Mouse (Mus musculus): ENCODE data around the gene Sec24a.
"Not testable (repeated sequence)": the region's sequence is repeated elsewhere in the genome, so short reads cannot be mapped to it uniquely, and the experiment has no call there.

The Sec24a gene

DNA sequence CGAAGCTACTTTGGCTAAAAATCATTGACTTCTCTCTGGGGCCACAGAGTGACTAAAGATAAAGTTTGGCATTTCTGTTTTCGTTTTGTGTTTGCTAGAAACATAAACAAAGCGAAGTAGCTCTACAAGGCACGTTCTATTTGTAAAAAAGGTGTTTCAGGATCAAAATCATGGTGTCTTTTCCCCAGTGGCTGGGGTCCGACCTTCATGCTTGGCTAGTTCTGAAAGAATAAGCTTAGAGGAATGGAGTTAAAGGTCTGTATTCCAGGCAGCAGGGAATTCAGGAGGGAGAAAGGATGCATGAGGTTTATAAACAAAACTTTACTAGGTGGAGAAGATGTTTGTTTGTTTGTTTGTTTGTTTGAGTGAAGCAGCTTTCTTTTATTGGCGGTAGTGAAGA is 74.1 kb downstream of the Sec24a start:
- in situ Hi-C loops (cut with MboI, MseI): loop anchor here (5.0 to 25.0 kb wide), 3 partner anchors 47 to 852 kb away; partner anchors contain the start of genes Nhp2 (in 1 of the 2), Zfp354c (in 1 of the 2) and Zfp879 (in 1 of the 2)

DNA sequence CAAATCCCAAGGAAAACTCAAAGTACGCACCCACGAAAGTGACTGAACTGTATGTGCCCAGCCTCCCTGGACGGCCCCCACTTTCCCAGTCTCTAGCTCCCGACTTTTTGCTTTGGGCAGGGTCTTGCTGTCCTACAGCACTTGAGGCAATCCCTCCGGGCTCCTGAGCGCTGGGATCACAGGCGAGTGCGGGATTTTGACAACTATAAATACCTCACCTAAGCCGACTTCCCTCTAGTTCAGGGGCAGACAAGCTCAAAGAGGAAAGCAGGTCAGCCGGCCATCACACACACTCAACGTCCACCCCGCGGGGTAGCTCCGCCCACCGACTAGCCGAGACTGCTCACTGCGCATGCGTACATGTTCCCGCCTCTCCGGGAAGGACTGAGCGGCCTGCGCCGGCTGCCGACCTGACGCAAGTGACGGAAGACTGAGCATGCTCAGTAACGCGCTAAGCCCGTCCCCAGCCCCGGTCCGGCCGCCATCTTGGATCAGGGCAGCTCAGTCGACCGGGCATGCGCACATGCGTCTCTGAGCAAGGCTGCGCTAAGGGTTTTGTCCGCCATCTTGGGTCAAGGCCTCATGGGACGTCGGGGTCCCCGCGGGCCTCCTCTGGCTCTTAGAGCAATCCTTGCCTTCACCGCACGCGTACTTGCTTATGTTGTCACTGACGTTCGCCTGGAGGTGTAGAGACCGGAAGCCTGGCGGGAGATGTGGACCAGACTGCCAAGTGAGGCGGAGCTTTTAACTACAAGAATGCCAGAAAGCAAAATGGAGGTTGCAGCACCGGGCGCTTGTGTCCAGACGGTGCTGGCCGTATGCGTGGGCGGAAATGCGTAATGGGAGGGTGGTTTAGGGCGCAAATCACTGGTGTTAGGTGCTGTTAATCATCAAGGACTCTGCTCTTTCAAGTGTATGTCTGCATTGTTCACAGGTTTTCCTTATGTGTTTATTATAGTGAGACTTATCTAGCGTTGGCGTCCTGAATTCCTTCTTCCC is 74.8 kb downstream of the Sec24a start, which contains the start of gene 0610009B22Rik:
Gene 0610009B22Rik, minus strand, starts transcription at position 545 of the 999 bp plus-strand sequence.
- in situ Hi-C loops (cut with MboI, MseI): loop anchor here (5.0 to 25.0 kb wide), 3 partner anchors 46 to 851 kb away; partner anchors contain the start of genes Nhp2 (in 1 of the 2), Zfp354c (in 1 of the 2) and Zfp879 (in 1 of the 2)

DNA sequence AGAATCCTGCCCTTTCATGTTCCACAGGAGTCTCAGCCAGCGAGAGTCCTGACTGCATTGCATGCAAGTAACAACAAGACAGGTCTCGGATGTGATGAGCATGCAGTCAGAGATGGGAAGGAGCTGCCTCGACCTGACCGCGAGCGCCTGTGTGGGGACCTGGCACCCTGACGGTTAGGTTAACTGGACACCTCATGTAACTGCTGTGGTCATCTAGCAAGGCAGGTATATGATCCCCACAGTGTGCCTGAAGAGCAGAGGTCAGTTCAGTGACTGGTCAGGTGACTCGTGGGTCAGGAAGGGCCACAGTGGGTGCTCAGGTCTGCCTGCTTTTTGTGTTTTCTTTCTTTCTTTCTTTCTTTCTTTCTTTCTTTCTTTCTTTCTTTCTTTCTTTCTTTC is 81.5 kb downstream of the Sec24a start:
- in situ Hi-C loops (cut with MboI, MseI): loop anchor here in 1 of 2 experiments (5.0 to 25.0 kb wide), 2 partner anchors 65 to 845 kb away; partner anchors contain the start of genes Nhp2, Zfp354c and Zfp879

DNA sequence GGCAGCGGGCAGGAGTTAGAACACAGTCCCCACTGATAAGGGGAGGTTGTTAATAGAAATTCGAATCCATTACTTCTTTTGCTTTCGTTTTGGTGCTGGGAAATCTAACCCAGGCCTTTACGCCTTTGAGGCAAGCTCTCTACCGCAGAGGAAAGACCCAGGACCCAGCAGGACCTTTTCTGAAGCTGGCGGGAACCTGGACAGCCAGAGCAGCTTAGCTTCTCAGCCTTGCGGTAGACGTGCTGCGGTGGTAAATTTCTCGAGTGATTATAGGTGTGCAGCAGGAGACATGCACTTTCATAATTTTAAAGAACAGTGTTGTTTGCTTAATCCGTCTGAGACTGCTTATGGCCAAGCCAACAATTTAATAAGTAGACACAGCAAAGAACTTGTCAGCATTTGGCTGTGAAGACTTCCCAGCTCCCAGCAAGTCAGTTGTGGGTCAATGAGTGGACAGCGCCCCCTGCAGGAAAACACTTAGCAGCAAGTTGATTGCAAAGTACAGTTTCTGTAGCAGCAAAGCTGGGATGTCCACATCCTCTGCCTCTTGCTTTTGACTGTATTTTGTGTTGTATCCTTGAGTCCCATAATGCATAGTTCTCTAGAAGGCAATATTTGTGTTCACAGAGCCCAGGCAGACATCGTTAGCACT is 82.0 kb downstream of the Sec24a start:
- in situ Hi-C loops (cut with MboI, MseI): loop anchor here in 1 of 2 experiments (5.0 to 25.0 kb wide), 2 partner anchors 64 to 844 kb away; partner anchors contain the start of genes Nhp2, Zfp354c and Zfp879

DNA sequence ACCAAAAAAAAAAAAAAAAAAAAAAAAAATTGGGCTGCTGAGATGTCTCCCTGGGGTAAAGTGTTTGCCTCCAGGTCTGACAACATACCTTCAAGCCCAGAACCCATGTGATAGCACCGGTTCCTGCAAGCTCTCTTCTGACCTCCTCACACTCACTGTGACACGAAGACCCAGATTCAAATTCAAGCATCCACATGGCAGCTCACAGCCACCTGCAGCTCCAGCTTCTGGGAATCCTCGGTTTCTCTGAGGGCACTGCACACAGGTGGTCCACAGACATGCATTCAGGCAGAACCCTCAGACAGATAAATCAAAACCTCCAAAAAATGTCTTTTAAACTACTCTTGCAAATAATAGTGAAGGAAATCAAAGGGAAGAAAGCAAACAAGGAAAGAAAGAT is 84.0 kb downstream of the Sec24a start:
- in situ Hi-C loops (cut with MboI, MseI): loop anchor here in 1 of 2 experiments (25.0 kb wide), 1 partner anchor 842 kb away; the partner anchor contains the start of genes Zfp354c and Zfp879

DNA sequence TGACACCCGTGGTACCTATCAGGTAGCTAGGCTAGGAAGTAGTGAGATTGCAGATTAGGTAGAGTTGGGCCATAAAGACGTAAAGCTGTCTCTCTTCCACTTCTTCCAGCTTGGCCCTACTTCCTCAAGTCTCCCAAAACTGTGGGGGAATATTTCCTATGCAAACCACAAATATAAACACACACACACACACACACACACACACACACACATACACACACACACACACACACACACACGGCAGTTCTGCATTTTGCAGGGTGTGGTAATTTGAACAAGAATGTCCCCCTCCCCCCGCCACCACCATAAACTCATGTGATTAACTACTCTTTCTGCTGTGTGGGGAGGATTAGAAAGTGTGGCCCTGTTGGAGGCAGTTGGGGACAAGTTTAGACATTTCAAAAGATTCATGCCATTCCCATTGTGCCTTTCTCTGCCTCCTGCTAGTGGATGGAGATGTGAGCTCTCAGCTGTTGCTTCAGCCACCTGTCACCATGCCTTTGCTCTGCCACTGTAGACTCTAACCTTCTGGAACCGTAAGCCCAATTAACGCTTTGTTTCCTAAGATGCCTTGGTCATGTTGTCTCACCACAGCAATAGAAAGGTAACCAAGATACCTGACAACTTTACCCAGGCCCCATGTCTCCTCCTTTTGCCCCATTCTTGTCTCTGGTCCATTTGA is 85.6 kb downstream of the Sec24a start:
- in situ Hi-C loops (cut with MboI, MseI): loop anchor here in 1 of 2 experiments (25.0 kb wide), 1 partner anchor 841 kb away; the partner anchor contains the start of genes Zfp354c and Zfp879

DNA sequence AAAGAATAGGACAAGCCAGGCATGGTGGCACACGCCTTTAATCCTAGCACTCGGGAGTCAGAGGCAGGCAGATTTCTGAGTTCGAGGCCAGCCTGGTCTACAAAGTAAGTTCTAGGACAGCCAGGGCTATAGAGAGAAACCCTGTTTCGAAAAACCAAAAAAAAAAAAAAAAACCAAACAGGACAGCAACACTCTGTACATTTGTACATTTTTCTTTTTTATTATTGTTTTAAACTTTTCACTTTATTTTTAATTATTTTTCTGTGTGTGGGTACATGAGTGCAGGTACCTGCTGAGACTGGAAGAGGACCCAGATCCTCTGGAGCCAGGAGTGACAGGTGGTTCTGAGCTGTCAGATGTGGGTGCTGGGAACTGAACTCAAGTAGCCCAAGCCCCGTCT is 88.0 kb downstream of the Sec24a start:
- in situ Hi-C loops (cut with MboI, MseI): loop anchor here in 1 of 2 experiments (25.0 kb wide), 1 partner anchor 838 kb away; the partner anchor contains the start of genes Zfp354c and Zfp879

DNA sequence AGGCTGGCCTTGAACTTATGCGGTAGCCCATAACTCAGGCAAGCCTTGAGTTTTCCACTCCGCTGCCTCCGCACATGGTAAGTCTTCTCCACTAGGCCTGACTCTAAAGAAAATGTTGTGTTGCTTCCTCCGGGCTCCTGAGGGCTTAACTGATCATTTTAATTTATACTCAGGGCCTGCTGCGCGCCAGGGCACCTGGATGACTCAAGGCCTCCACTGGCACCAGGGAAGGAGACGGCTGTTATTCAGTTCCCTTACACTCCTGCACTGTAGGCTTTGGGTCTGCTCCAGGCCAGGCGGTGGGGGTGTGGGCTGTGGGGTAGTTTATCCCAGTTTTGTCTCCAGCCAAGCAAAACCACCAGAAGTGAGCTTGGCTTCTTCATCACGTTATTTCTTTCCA is 90.1 kb downstream of the Sec24a start:
- in situ Hi-C loops (cut with MboI, MseI): no loop called here

DNA sequence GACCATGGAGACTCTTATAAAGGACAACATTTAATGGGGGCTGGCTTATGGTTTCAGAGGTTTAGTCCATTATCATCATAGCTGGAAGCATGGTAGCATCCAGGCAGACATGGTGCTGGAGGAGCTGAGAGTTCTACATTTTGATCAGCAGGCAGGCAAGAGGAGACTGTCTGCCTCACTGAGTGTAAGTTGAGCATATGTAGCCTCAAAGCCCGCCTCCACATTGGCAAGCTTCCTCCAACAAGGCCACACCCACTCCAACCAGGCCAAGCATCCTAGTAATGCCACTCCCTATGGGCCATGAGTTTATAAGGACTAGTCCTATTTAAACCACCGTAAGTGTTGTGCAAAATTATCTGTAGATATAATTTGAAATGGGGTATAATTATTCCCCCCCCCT is 92.1 kb downstream of the Sec24a start:
- in situ Hi-C loops (cut with MboI, MseI): no loop called here

DNA sequence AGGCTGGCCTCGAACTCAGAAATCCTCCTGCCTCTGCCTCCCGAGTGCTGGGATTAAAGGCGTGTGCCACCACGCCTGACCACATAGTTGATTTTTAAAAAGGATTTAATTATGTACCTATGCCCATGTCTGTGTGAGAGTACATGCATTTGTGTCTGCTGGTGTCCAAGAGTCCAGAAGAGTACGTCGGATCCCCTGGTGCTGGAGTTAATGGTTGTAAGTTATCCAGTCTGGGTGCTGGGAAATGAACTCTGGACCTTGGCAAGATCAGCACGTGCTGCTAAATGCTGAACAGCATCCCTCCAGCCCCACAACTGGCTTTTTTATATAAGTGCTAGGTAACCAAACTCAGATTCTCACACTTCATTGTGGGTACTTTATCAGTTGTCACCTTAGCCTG is 92.6 kb downstream of the Sec24a start:
- in situ Hi-C loops (cut with MboI, MseI): no loop called here

DNA sequence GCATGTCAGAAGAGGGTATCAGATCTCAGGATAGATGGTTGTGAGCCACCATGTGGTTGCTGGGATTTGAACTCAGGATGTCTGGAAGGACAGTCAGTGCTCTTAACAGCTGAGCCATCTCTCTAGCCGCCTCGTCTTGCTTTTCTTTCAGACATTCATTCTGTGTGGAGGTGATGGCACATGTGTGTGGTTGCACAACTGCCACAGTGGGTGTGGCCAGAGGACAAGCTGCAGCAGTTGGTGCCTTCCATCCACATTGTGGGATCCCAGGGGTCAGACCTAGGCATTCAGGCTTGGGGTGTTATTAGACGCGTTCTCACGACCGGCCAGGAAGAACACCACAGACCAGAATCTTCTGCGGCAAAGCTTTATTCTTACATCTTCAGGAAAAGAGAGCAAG is 98.7 kb downstream of the Sec24a start:
- in situ Hi-C loops (cut with MboI, MseI): not testable (repeated sequence)

DNA sequence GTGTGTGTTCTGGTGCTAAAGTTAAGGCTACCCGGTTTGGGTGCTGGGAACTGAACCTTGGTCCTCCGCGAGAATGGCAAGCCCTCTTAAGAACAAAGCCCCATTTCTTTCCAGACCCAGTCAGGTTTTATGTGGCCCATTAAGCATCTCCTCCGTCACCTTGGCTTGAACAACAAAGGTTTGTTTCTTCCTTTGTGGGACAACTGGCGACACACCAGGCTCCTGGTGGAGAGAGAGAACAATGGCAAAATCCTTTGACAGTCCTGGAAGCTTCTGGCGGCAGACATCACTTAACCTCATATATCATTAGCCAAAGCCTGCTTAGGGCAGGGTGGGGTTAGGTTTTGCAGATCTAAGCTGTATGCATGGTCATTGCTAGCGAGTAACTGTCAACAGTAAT is 100.8 kb downstream of the Sec24a start:
- in situ Hi-C loops (cut with MboI, MseI): no loop called here

DNA sequence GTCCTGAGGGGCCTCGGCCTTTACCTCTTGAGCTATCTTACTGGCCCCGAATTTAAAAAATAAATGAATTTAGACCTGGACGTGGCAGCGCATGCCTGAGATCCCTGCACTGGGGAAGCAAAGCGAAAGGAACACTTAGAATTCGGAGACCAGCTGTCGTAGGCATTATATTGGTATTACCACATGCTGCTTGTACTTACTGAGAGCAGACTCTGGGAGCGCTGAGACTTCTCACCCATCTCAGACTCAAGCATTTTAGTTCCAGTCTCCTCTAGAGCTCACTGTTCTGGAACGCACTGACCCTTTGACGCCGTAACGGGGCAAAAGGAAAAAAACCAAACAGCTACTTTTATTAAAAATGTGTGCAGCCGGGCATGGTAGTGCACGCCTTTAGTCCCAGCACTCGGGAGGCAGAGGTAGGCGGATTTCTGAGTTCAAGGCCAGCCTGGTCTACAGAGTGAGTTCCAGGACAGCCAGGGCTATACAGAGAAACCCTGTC is 101.5 kb downstream of the Sec24a start:
- in situ Hi-C loops (cut with MboI, MseI): no loop called here

DNA sequence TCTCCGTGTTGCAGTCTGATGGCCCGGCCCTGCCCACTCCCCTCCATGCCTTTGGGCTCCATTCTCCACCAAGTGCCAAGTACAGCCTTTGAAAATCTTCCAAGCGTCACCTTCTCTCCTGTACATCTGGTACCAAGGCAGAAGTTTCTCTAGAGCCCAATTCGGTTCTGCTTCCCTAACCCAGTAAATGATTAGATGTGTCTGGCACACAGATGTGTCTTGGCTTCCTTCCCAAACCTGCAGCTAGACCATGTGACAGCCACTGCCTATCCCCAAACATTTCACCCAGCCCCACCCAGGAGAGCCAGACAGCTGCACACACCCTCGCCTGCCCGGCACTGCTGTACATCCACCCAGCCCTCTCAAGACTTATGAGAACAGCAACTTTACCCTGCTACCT is 104.7 kb downstream of the Sec24a start:
- in situ Hi-C loops (cut with MboI, MseI): no loop called here

DNA sequence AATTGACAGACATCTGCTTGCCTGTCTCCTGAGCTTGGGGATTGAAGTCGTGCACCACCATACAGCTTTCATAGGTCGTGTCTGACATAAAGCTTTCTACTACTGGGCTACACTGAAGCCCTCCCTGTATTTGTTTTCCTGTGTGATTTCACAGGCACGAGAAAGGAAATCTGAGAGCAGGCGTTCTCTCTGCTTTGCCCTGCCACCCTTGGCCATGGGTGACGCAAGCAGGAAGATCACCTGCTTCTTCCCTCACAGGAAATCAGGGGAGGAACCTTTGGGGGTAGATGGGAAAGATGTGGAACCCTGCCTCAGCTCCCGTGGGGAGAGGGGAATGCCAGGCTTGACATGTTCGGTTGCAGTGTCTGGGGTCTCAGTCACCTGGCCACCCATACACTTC is 105.1 kb downstream of the Sec24a start:
- in situ Hi-C loops (cut with MboI, MseI): no loop called here

DNA sequence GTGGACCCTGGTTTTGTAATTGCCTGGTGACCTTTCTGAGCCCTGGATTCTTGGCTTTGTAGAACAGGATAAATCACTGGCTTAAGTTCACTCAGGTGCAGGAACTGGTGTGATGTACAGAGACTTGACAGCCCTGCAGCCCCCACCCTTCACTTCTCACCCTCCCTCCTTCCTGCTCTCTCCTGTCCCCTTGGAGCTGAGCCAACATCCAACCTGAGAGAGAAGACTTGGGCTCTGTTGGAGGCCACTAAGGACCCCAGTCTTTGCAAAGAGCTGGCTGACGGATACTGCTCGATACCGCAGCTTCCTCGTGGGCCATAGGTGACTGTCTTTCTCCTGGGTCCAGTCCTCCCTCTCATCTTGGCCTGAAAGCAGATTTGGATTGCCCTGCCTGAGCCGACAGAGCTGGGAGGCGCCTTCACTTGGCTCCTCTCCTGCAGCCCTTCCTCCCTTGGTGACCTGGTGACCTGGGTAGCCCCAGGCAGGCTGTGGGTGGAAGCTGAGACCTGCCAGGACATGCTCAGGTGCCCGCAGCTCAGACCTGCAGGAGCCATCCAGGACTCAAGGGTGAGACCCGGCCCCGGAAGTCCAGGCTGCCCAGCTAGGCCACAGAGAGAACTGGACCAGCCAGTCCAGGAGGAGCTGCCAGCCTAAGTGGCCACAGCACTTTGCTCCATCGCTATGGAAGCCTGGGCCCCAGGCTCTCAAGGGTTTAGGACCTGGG is 106.5 kb downstream of the Sec24a start:
- in situ Hi-C loops (cut with MboI, MseI): no loop called here

DNA sequence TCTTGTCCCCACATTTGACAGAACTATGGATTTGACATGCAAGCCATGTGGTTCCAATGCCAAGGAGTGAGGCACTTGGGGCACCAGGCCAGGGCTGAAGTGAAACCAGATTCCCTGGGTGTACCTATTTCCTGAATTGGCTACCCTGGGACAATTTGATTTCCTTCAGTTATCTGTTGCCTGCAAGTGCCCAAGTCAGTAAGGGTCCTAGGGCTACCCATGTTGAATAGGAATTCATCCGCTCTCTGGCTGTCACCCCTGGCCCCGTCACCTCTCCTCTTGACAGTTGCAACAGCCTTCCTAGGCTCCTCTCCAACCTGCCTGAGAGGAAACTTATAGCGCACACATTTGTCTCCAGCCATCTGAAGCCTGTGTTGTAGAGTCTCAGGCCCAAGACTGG is 108.5 kb downstream of the Sec24a start:
- in situ Hi-C loops (cut with MboI, MseI): loop anchor here in 1 of 2 experiments (5.0 kb wide), 1 partner anchor 38 kb away; the partner anchor contains the start of gene Nhp2

DNA sequence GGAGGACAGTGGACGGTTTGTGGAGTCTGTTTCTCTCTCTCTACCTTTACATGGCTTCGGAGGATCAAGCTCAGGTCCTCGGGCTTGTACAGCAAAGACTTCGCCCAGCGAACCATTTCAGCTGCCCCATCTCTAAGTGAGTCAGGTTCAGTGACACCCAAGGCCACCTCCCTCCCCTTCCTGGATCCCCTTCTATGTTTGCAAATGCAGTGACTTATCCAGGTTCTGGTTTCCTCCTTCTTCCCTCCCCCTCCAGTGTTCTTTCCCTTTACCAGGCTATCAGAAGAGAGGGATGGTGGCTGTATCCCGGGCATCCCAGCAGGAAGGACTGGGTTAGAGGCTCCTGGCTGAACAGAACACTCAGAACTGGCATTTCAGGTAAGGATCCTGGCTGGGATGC is 109.7 kb downstream of the Sec24a start:
- in situ Hi-C loops (cut with MboI, MseI): loop anchor here in 1 of 2 experiments (5.0 kb wide), 1 partner anchor 36 kb away; the partner anchor contains the start of gene Nhp2

DNA sequence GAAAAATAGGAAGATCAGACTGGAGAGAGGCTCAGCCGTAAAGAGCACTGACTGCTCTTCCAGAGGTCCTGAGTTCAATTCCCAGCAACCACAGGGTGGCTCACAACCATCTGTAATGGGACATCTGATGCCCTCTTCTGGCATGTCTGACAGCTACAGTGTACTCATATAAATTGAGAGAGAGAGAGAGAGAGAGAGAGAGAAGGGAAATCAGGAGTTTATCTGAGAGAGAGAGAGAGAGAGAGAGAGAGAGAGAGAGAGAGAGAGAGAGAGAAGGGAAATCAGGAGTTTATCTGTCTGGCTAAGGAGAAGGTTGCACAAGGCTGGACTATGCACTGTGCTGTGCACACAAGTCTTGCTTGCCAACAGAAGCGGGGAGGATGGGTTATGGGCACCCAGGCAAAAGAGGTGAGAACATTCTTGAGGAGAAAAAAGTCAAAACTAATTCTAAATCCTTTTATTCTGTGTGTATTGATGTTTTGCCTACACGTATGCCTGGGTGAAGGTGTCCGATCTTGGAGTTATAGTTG is 110.5 kb downstream of the Sec24a start:
- in situ Hi-C loops (cut with MboI, MseI): loop anchor here in 1 of 2 experiments (5.0 kb wide), 1 partner anchor 36 kb away; the partner anchor contains the start of gene Nhp2
